Mouse (Mus musculus) Patski (cell line): ENCODE results near the gene Rrm1. TPM values are rescaled to one million over a fixed set of nuclear protein-coding genes. Genes with fewer than 3 reads are reported as not detected.
"Not testable (repeated sequence)": the region's sequence is repeated elsewhere in the genome, so short reads cannot be mapped to it uniquely, and the experiment has no call there.

Experiments used
- ATAC-seq: fragments of 100-300 bp; one replicate; pipeline ENCODE4 v1.8.0; 2021
- CTCF ChIA-PET: fragments of 350-600 bp; sonication (Branson Sonifier 250); formaldehyde crosslinking; loops from one replicate; lab custom pipeline; 2022; ENCODE audit warnings: inconsistent platforms; lab: Charles Lee
- POLR2A ChIA-PET: fragments of 350-600 bp; sonication (Branson Sonifier 250); formaldehyde crosslinking; loops from one replicate; lab custom pipeline; 2022; ENCODE audit warnings: antibody characterized with exemption, inconsistent platforms; lab: Charles Lee
- DNase-seq: peaks from one replicate; pipeline ENCODE4 v3.0.0-alpha.2; 2011; ENCODE audit warnings: low read depth, low spot score
- H3K27me3 ChIP-seq: fragments of 371-371 bp; one replicate; pipeline ENCODE4 v1.5.1; 2021
- CTCF ChIP-seq: fragments of 100-300 bp; IDR thresholded peaks from one replicate; pipeline ENCODE4 v1.5.1; 2021
- in situ Hi-C: fragments of 300-500 bp; cut with MboI; formaldehyde crosslinking; loops from 3 replicates; pipeline ENCODE4 v1.11.1; 2018; ENCODE audit warnings: low pct_unique_long_range_greater_than_20kb, mixed read lengths
- polyA plus RNA-seq: library from polyadenylated mRNA; unstranded; gene quantifications from one replicate; pipeline ENCODE4 v1.2.3, GENCODE M21; 2021

Gene Rrm1
- polyA plus RNA-seq, result 85.9 TPM

DNA sequence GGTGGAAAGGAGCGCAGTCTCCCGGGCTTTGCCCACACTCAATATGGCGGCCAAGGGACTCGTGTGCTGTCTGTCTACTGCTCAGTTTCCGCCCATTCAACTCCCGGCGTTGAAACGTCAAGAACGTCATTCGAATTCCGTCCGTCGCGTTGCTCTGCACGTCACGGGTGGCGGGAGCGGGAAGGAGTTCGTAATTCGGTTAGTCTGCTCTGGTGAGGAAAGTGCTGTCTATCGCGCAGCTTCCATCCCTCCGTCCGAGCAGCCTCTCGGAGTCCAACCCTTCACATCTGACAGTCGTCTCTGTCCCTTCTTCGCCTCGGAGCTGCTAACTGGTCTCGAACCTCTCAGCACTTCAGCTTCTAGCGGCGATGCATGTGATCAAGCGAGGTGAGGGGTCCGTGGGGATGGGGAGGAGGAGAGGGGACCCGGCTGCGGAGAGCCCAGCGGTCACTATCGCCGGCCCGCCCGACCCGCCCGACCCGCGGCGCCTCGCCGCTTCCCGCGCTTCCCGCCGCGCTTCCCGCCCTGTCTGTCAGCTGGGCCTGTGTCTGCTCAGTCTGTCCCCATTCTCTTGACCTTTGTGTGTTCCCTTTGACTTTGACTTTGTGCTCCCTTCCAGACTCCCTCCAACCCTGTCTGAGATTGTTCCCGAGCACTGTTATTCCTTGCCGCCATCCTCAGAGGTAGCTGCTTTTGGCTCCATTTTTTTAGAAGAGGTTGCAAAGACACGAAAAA is at the start of gene Rrm1:
Gene Rrm1, plus strand, starts transcription at position 39 of the 735 bp plus-strand sequence.
- H3K27me3 ChIP-seq, result no peaks in the 10 kb centered on the region
- in situ Hi-C loops, result no loop called here
- ChIA-PET POLR2A (interaction anchor here (0.7 kb wide), 1 partner anchor 106 kb away, joined by 3 read pairs; no protein-coding TSS in a partner anchor), CTCF (interaction anchor here (1.1 kb wide), 1 partner anchor 9 kb away, joined by 3 read pairs; no protein-coding TSS in a partner anchor)
- ATAC-seq (peak; percentile 97), DNase-seq (peak; percentile 64)
- no peak for TF ChIP-seq CTCF

DNA sequence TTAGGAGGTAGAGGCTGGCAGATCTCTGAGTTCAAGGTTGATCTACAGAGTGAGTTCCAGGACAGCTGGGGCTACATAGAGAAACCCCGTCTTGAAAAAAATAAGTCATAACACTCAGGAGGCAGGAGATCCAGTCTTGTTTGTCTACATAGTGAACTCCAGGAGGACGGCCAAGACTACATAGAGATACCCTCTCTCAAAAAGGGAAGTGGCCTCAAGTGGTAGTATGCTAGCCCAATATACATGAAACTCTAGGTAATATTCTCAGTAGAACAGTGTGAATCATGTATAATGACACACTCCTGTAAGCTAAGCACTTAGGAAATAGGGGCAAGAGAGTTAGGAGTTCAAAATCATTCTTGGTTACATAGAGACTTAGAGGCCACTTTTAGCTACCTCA is 47.6 kb upstream of the Rrm1 start:
- CTCF ChIA-PET, result interaction anchor here (0.7 to 1.1 kb wide), 3 partner anchors 10 to 100 kb away, joined by 3 read pairs; no protein-coding TSS in a partner anchor
- POLR2A ChIA-PET, result no interaction called here
- DNase-seq, result no peak
- in situ Hi-C loops, result no loop called here
- no peak for ATAC-seq
- no peak for TF ChIP-seq CTCF
- H3K27me3 ChIP-seq, result no peaks in the 10 kb centered on the region

DNA sequence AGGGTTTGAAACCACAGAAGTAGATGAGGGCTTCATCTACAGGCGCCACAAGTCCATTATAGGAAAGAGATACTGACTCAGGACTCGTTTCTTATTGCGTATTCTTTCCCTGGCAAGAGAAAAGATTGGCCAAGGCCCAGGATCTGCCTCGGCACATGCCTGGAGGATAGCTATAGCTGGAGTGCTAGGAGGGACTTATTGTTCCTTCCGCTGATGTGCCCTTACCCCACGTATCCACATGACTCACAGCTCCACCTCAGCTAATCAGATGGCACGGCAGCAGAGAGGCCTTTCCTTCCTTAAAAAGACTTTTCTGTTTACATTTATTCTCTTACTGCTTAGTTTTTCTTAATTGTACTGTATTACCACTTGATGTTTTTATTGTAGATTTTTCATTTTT is 45.6 kb upstream of the Rrm1 start:
- ChIA-PET POLR2A (no interaction called here), CTCF (interaction anchor here (0.8 to 2.0 kb wide), 4 partner anchors 11 to 51 kb away, joined by 3 to 5 read pairs (median 3); no protein-coding TSS in a partner anchor)
- H3K27me3 ChIP-seq, result no peaks in the 10 kb centered on the region
- no peak for TF ChIP-seq CTCF
- ATAC-seq (no peak), DNase-seq (no peak)
- in situ Hi-C loops, result no loop called here

DNA sequence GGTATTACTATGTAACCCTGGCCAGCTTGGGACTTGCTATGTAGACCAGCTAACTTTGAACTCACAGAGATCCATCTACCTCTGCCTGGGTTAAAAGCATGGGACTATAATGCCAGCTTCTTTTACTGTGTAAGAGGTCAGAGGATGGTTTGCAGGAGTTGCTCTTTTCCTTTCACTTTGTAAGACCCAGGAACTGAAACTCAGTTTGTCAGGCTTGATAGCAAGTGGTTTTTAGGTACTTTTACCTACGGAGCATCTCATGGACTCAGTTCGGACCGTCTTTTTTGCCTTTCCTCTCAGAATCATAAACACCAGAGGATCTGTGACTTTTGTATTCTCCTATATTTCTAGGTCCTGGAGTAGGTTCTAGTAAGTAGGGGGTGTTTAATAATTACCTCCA is 45.2 kb upstream of the Rrm1 start:
- POLR2A ChIA-PET, result no interaction called here
- no peak for DNase-seq
- CTCF ChIA-PET, result interaction anchor here (0.8 to 2.0 kb wide), 6 partner anchors 10 to 134 kb away, joined by 3 to 5 read pairs (median 3); no protein-coding TSS in a partner anchor
- no peaks in the 10 kb centered on the region for H3K27me3 ChIP-seq
- in situ Hi-C loops, result no loop called here
- no peak for ATAC-seq
- no peak for TF ChIP-seq CTCF

DNA sequence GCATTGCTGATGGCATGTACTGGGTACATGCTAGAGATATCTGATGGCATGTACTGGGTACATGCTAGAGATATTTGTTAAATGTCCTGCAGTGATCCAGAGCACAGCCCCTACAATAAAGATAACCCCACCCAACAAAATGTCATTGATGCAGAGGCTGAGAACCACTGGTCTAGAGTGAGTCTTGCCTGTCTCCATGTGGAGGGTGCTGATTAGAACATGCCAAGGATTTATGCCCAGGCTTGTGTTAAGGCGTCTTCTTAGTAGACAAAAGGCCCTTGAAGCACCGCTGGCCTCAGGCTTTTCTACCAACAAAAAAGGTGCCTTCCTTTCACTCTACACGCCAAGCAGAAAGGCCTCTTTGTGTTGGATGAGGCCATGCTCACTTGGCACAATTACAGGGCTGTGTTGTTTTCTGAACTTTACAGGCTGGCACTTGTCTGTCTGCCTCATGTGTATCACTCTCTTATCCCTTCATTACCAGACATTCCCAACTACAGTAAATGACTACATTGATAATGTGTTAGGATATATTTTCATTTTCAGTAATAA is 42.2 kb upstream of the Rrm1 start:
- POLR2A ChIA-PET, result interaction anchor here (0.7 kb wide), 1 partner anchor 22 kb away, joined by 4 read pairs; no protein-coding TSS in a partner anchor
- ATAC-seq (no peak), DNase-seq (no peak)
- H3K27me3 ChIP-seq, result no peaks in the 10 kb centered on the region
- TF ChIP-seq CTCF, result no peak
- in situ Hi-C loops, result no loop called here
- CTCF ChIA-PET, result interaction anchor here (0.9 kb wide), 1 partner anchor 116 kb away, joined by 3 read pairs; no protein-coding TSS in a partner anchor

DNA sequence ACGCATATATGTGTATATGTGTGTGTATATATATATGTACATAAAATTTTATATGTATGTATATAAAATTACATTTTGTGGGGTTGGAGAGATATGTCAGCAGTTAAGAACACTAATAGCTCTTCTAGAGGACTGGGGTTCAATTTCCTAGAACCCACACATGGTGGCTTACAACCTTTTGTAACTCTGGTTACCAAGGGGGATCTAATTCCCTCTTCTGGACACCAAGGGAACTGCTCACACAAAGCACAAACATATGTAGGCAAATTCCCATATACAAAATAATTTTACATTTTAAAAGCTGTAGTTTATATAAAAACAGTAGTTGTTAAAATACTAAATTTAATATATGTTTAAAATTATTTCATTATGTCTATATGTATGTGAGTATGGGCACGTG is 37.4 kb upstream of the Rrm1 start:
- in situ Hi-C loops, result loop anchor here (25.0 kb wide), 1 partner anchor 742 kb away; the partner anchor contains the start of gene Clpb
- ChIA-PET CTCF (no interaction called here), POLR2A (no interaction called here)

DNA sequence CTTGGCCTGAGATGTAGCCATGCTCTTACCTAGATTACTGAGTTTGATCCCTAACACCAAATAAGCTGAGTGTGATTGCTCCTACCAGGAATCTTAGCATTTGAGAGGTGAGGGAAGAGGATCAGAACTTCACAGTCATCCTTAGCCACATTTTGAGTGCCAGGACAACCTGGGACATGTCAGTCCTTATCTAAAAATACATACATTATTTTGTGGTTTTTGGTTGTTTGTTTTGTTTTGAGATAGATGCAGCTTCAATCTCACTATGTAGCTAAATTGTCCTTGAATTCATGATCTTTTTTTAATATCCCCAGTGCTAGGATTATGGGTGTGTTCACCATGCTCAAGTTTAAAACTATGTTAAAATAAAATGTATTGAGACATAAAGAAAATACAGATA is 34.1 kb upstream of the Rrm1 start:
- in situ Hi-C loops, result loop anchor here (5.0 to 25.0 kb wide), 2 partner anchors 140 to 745 kb away; partner anchors contain the start of genes Clpb and Stim1
- no peaks in the 10 kb centered on the region for H3K27me3 ChIP-seq
- ChIA-PET POLR2A (no interaction called here), CTCF (interaction anchor here (0.9 to 1.3 kb wide), 3 partner anchors 9 to 12 kb away, joined by 3 to 5 read pairs (median 3); no protein-coding TSS in a partner anchor)
- TF ChIP-seq CTCF, result no peak
- ATAC-seq (no peak), DNase-seq (no peak)

More for the DNA sequence above, 37.4 kb upstream of the Rrm1 start:
- no peaks in the 10 kb centered on the region for H3K27me3 ChIP-seq
- TF ChIP-seq CTCF, result peak; percentile 26
- ATAC-seq, result no peak
- DNase-seq, result no peak

DNA sequence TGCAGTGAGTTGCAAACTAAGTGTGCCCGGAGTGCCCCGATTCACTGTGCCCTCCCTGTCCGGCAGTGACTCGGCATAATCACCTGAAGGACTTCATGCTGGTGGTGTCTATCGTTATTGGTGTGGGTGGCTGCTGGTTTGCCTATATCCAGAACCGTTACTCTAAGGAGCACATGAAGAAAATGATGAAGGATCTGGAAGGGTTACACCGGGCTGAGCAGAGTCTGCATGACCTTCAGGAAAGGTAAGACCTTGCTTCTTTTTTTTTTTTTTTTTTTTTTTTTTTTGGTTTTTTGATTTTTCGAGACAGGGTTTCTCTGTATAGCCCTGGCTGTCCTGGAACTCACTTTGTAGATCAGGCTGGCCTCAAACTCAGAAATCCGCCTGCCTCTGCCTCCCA is 26.2 kb upstream of the Rrm1 start:
- ATAC-seq, POLR2A ChIA-PET, DNase-seq, H3K27me3 ChIP-seq: not testable (repeated sequence)
- in situ Hi-C loops, result loop anchor here (25.0 kb wide), 1 partner anchor 753 kb away; the partner anchor contains the start of gene Clpb
- CTCF ChIA-PET, result interaction anchor here (1.1 to 1.7 kb wide), 6 partner anchors 8 to 159 kb away, joined by 3 to 6 read pairs (median 4); partner anchors contain the start of gene Rhog

DNA sequence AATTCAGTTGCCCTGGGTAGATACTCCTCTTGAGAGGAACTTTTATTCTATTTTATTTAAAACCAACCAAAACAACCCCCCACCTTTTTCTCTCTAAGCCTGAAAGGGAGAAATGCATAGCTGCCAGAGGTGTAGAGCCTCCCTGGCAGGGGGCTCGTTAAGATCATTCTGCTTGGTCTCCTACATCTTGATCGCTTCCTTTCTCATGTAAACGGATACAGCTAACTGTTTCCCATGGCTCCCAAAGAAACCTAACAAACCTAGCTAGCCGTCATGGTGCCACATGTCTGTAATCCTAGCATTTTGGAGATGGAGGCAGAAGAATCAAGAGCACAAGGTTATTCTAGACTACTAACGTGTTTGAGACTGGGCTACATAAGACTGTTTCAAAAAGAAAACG is 25.7 kb upstream of the Rrm1 start:
- CTCF ChIA-PET, result interaction anchor here (1.0 to 1.6 kb wide), 6 partner anchors 9 to 157 kb away, joined by 3 to 5 read pairs (median 3); partner anchors contain the start of gene Stim1
- no peaks in the 10 kb centered on the region for H3K27me3 ChIP-seq
- in situ Hi-C loops, result loop anchor here (25.0 kb wide), 1 partner anchor 754 kb away; the partner anchor contains the start of gene Clpb
- DNase-seq (no peak), ATAC-seq (no peak)
- POLR2A ChIA-PET, result no interaction called here
- TF ChIP-seq CTCF, result no peak

DNA sequence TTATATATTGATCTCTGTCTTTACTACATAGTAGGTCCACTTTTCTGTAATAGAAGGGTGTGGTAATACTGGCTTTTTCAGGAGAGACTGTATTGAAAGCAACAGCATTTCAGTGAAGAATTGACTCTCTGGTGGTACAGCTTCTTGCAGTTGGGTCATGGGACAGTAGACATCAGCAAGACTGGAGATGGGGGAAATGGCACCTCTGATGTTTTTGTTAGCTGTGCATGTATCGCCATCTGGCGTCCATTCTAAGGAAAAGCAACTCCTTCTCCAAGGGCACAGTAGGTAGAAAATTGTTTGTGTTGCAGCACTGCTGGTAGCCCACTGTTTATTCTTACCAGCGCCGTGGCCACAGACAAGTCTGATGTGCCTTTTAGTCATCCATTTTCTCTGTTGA is 24.1 kb upstream of the Rrm1 start:
- DNase-seq (peak; percentile 28), ATAC-seq (peak; percentile 47)
- no peaks in the 10 kb centered on the region for H3K27me3 ChIP-seq
- peak; percentile 85 for TF ChIP-seq CTCF
- in situ Hi-C loops, result loop anchor here (25.0 kb wide), 1 partner anchor 755 kb away; the partner anchor contains the start of gene Clpb
- CTCF ChIA-PET, result interaction anchor here (0.9 to 1.5 kb wide), 6 partner anchors 9 to 161 kb away, joined by 3 to 10 read pairs (median 4); partner anchors contain the start of genes Rhog and Stim1
- POLR2A ChIA-PET, result no interaction called here
